Mouse (Mus musculus) mouse embryonic stem cell (cell line): ENCODE data around the gene Stub1.

Source experiments
- in situ Hi-C, 2 experiments: fragments of 300-500 bp; cut with MboI; formaldehyde crosslinking; loops; 1 replicate in 1 of 2; 3 replicates in 1 of 2; pipeline ENCODE4 v1.14.3; 2019 to 2020; ENCODE audit warnings: low sequenced_read_pairs in 2 of 2, low pct_unique_long_range_greater_than_20kb in 1 of 2, mixed read lengths in 1 of 2; ENCODE audit not compliant: unreplicated experiment in 1 of 2

The Stub1 gene

GRCm38 (mm10) chr17:25781339-25781738, 51.9 kb downstream of the Stub1 start:
- in situ Hi-C loops: no loop called here
